Mouse (Mus musculus): ENCODE results near the gene Rnd3.

Rnd3 gene

DNA sequence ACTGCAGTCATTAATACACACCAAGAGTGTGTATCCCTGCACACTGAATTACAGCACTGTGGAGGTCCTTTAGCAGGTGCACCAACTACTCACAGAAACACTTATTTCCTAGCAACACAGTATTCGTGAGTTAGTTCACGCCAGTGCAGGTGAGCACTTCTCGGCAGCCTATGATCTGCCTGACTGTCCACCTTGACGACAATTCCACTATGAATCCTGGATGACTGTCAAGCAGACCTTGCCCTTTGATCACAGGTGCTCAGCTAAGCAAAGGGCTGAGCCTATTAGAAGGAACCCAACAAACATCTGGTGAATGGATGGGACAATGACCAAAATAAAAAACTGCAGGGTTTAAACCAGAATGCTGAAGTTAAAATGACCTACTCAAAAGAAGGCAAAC is 20.8 kb downstream of the Rnd3 start:
- DNase-seq (ENCODE audit: low spot score in 2 of 2) = no peak

DNA sequence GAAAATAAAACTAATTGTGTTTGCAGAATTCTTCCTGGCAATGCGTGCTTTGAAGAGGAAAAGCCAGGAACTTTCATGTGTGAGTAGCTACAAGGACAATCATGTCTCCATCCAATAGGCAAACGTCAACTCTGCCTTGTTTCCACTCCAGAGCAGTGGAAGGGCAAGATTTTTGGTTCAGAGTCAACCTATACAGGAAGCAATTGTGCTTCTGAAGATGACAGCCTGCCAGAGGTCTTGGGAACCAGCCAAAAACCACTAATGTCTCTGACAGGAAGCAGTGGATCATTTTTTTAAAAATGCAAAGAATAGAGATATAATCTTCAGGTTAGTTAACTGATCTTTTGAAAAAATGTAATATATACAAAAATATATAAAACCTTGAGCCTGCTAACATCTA is 38.6 kb downstream of the Rnd3 start:
- DNase-seq (ENCODE audit: low spot score in 2 of 2) = no peak

- DNase-seq (ENCODE audit: low spot score in 2 of 2) = no peak
Observed at GRCm38 (mm10) chr2:51108631-51109030, 40.3 kb downstream of the Rnd3 start.

DNA sequence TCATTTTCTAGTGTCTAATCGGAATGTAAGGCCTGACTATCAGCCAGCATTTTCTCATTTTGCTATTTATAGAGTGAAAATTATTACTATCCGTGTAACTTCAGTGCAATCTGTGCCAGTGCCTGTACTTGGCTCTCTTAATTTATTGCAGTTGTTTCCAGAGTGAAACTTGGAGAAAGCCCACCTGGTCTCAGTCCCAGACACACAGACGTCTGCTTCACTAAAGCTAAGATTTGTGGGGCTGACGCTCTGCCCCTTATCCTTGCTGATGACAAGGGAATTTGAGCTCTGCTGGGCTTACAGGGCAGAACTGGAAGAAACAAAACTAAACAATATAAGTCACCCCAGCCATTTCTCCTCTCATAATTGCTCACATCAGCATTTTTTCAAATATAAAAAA is 47.7 kb downstream of the Rnd3 start:
- DNase-seq (ENCODE audit: low spot score in 2 of 2) = no peak

DNA sequence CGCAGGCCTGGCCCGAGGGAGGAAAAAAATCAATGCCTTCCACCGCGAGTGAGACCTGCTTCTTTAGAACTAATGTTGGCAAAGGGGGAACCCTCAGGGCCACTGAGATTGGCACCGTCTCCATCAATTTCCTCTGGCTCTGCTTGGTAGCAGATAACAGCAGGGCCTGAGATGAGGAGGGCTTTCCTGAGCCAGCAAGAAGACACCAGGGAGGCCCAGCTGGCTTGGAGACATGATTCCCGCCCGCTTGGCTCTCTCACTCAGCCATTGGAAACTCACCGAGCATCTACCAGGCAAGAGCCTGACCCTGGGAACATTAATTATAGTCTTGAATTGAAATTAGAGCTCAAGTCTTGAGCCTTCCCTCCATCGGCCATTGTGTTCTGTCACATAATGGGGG is 48.9 kb downstream of the Rnd3 start:
- DNase-seq (ENCODE audit: low spot score in 2 of 2) = no peak

DNA sequence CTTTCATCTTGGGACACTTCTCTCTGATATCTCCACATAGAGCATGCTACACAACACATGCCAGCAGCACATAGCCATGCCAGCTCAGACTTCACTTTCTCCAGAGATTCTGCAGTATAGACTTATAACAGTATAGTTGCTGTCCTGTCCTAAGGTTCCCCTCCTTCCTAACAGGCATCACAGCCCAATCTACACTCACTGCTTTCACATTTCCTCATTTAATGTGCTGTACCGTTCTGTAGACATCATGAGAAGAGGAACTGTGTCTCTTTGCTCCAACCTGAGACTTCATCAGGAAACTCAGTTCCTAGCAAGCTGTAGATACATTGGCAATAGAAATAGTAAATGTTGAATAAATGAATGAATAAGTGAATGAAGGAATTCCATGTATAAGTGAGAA is 49.7 kb downstream of the Rnd3 start:
- DNase-seq (ENCODE audit: low spot score in 2 of 2) = no peak

DNA sequence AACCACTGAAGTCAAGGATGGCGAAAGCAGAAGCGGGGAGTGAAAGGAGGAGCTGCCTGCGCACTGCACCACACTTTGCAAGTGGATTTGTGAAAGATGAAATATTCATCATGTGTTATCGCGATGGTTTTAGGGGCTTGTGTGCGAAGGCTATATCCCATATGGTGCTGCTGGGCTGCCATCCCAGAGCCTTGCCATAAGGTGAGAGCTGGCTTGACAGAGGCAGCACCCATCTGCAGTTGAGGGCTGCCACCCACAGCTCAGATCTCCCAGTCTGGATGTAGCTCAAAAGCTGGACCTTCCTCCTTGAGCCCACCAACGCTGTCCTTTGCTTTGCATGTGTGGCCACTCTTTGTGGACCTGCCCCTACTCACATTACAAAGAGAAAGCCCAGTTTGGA is 58.2 kb downstream of the Rnd3 start:
- DNase-seq (ENCODE audit: low spot score in 2 of 2) = no peak

GRCm38 (mm10) chr2:51090049-51090448 is 58.9 kb downstream of the Rnd3 start:
- DNase-seq (ENCODE audit: low spot score in 2 of 2) = no peak

DNA sequence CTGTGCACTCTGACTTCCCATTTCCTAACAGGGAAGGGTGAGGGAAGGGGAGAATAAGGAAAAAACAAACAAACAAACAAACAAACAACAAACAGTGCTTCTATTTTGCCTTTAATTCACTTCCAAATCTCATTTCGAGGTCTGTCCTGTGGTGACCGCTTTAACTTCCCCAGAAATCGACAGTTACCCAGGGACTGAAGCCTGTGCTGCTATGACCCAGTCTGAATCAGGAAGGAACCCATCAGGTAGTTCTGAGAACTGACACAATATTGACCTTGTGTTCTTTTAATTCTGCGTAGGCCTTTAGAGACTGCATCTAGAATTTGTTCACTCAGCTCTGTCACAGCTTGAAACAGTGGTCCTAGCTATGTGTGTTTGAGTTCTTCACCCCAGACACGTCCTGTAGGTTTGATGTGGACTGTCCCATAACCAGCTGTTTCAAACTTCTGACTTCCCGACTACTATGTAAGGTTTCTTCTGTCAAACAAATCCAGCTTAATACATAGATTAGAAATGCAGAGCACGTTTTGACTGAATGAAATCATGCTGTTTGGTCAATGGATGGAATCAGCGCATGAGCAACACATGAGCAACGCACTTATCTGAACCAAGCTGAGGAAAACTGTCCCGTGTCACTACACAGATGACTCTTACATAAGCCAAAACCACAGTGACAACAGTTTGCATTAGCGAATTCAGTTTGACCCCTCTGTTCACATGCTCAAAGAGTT is 59.9 kb downstream of the Rnd3 start:
- no peak for DNase-seq (ENCODE audit: low spot score in 2 of 2)

GRCm38 (mm10) chr2:51088123-51088453 is 60.8 kb downstream of the Rnd3 start:
- no peak for DNase-seq (ENCODE audit: low spot score in 2 of 2)

GRCm38 (mm10) chr2:51087307-51088122 is 61.4 kb downstream of the Rnd3 start:
- no peak for DNase-seq (ENCODE audit: low spot score in 2 of 2)

DNA sequence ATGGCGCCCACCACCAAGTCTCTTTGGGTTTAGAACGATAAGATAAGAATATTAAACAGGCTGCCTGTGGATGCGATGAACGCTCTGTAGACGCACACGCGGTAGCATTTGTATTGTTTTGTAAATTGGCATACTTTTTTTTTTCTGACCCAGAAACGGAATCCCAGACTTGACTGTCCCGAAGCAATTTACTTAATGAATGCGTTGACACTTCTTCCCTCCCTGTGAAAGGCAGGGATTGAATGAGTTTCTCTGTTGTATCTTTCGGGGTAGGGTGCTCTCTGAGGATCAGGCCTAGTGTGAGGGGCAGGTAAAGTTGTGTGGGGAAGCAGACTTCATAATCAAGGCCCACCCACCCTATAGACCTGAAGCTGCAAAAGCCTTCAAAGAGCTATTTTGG is 63.8 kb downstream of the Rnd3 start:
- DNase-seq (ENCODE audit: low spot score in 2 of 2) = no peak

GRCm38 (mm10) chr2:51082714-51083351 is 66.1 kb downstream of the Rnd3 start:
- DNase-seq (ENCODE audit: low spot score in 2 of 2) = no peak
